Mouse (Mus musculus) liver, embryonic 11.5 days (tissue): ENCODE data around the gene Naip5. TPM values are rescaled to one million over a fixed set of nuclear protein-coding genes. Genes with fewer than 3 reads are reported as not detected.
"Not testable (repeated sequence)": the region's sequence is repeated elsewhere in the genome, so short reads cannot be mapped to it uniquely, and the experiment has no call there.

ENCODE experiments used
- ATAC-seq: fragments of 200-750 bp; cut with Nextera tagmentation; replicated peaks from 2 replicates; pipeline ENCODE4 v1.8.0; 2017; ENCODE audit warnings: moderate number of reproducible peaks, mild to moderate bottlenecking, moderate TSS enrichment, moderate library complexity; ENCODE audit not compliant: low FRiP score
- DNase-seq: peaks from one replicate; pipeline ENCODE4 v3.0.0-alpha.2; 2017; ENCODE audit warnings: low spot score
- H3K27ac ChIP-seq: fragments of 300-500 bp; sonication (generic); 2 replicates; pipeline ENCODE4 v1.5.1; 2014; ENCODE audit warnings: mild to moderate bottlenecking, low read depth, low read length, control low read depth
- H3K27me3 ChIP-seq: fragments of 300-500 bp; sonication (generic); replicated peaks from 2 replicates; pipeline ENCODE4 v1.6.1; 2014; ENCODE audit warnings: low read length, mixed read lengths; ENCODE audit not compliant: control insufficient read depth, insufficient read depth
- H3K36me3 ChIP-seq: fragments of 300-500 bp; sonication (generic); 2 replicates; pipeline ENCODE4 v1.6.1; 2014; ENCODE audit warnings: mild to moderate bottlenecking, low read length, moderate library complexity, mixed read lengths; ENCODE audit not compliant: control insufficient read depth, insufficient read depth
- H3K4me1 ChIP-seq: fragments of 300-500 bp; sonication (generic); replicated peaks from 2 replicates; pipeline ENCODE4 v1.6.1; 2014; ENCODE audit warnings: low read length, mixed read lengths; ENCODE audit not compliant: control insufficient read depth, insufficient read depth
- H3K4me2 ChIP-seq: fragments of 300-500 bp; sonication (generic); 2 replicates; pipeline ENCODE4 v1.6.1; 2014; ENCODE audit warnings: mild to moderate bottlenecking, control low read depth, moderate library complexity
- H3K4me3 ChIP-seq: fragments of 300-500 bp; sonication (generic); 2 replicates; pipeline ENCODE4 v1.5.1; 2014; ENCODE audit warnings: low read depth, low read length, control low read depth
- H3K9ac ChIP-seq: fragments of 300-500 bp; sonication (generic); 2 replicates; pipeline ENCODE4 v1.6.1; 2014; ENCODE audit warnings: low read depth, low read length, control low read depth
- H3K9me3 ChIP-seq: fragments of 300-500 bp; sonication (generic); 2 replicates; pipeline ENCODE4 v1.6.1; 2016; ENCODE audit warnings: low read length, inconsistent platforms, mixed read lengths; ENCODE audit not compliant: control insufficient read depth
- WGBS: fragments of 180-500 bp; shearing (Covaris S2); extraction: QIAGEN DNeasy Blood & Tissue Kit; methylation state at CpG from one replicate; pipeline ENCODE4 v1.1.7; 2014; 5-methylcytosine and 5-hydroxymethylcytosine counted together
- polyA plus RNA-seq: library from polyadenylated mRNA; unstranded; fragments of >200 nt; fragmentation: Nextera tagmentation; extraction: Ambion mirVana; gene quantifications from 2 replicates; pipeline ENCODE4 v1.2.1, GENCODE M21; 2014

Gene Naip5
- polyA plus RNA-seq, 1 experiment from 2014 or later = 0.53 TPM

DNA sequence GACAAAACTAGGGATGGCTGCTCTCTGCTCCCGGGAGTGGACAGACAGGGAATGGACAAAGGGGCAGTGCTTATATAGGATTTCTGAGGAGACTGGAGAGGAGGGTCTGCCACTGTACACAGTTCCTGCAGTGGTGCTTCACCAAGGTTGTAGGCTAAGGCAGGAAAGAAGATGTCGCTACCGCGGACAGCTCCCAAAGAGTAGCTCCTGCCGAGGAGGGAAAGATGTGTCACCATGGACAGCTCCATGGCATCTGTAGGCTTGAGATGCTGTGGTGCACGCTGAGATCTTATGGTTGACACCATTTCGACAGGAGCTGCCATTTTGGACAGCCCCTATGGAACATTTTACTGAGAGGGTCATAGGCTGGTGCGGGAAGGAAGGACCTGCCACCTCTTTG is 35.6 kb downstream of the Naip5 start:
- no peaks in the 10 kb centered on the region for H3K9me3 ChIP-seq
- H3K36me3 ChIP-seq = no peaks in the 10 kb centered on the region
- H3K9ac ChIP-seq = no peak overlapping the region
- ATAC-seq (no peak), DNase-seq (peak; percentile 64)
- no peak overlapping the region for H3K4me3 ChIP-seq
- no peak overlapping the region for H3K4me2 ChIP-seq
- WGBS = 19% methylated on average over 8 of the region's 8 CpGs
- H3K4me1 ChIP-seq = no peaks in the 10 kb centered on the region
- no peaks in the 10 kb centered on the region for H3K27me3 ChIP-seq
- no peak overlapping the region for H3K27ac ChIP-seq

DNA sequence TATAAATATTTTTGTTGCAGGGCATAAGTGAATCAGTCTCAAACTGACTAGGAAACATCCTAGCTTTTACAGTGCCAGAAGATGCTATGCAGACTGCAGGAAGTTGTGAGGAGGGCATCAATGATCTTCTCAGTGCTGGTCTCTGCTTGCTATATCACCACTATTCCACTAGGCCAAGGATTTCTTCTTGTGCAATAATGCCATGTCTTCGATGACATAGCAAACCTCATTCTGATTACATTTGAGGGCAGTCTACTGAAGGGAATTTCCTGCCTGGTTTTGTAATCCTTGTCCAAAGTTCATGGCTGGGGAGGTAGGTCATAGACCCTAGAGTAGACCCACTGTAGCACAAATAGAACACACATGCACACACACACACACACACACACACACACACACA is 42.8 kb downstream of the Naip5 start:
- ATAC-seq = no peak
- Histone ChIP-seq H3K9me3 (no peaks in the 10 kb centered on the region), H3K4me2 (no peak overlapping the region), H3K27me3 (no peaks in the 10 kb centered on the region), H3K36me3 (no peaks in the 10 kb centered on the region), H3K4me3 (no peak overlapping the region), H3K4me1 (no peaks in the 10 kb centered on the region; the same call in 1 of the 2 replicates), H3K9ac (no peak overlapping the region), H3K27ac (no peak overlapping the region)
- no peak for DNase-seq
- WGBS = 63% methylated on average over 1 of the region's 1 CpGs

DNA sequence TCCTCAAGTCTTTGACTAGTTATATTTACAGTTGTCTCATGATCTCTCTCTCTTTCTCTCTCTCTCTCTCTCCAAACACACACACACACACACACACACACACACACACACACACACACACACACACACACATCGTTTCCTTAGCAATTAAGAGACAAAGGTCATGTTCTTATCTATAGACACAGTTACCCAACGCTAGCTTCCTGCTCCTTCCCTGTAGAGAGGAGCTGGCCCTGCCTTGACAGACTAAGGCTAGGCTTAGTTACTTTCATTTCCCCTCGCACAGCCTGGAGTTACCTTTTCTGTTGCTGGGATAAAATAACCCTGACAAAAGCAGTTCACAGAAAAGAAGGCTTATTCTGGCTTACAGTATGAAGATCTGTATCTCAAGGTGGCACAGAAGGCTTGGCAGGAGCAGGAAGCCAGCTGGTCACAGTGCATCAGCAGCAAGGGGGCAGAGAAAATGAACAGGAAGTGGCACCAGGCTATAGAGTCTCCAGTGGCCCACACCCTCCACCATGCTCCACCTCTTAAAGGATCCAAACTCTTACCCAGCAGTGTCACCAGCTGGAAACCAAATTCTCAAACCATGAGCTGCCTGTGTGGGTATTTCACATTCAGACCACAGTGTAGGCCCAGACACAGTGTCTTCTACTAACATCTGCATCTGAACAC is 44.3 kb downstream of the Naip5 start, which contains the start of gene Naip2:
Gene Naip2 (minus strand): TSS at position 434 of the 675 bp plus-strand sequence.
- ATAC-seq (peak; percentile 82), DNase-seq (peak; percentile 32)
- peak within 1 kb of the TSS; percentile 26 for H3K27ac ChIP-seq
- H3K4me3 ChIP-seq = peak within 1 kb of the TSS; percentile 10
- H3K4me1 ChIP-seq, H3K9ac ChIP-seq, H3K27me3 ChIP-seq, H3K9me3 ChIP-seq, H3K36me3 ChIP-seq: not testable (repeated sequence)
- WGBS = 25% methylated on average over 3 of the region's 3 CpGs
- H3K4me2 ChIP-seq = peak within 1 kb of the TSS; percentile 49

DNA sequence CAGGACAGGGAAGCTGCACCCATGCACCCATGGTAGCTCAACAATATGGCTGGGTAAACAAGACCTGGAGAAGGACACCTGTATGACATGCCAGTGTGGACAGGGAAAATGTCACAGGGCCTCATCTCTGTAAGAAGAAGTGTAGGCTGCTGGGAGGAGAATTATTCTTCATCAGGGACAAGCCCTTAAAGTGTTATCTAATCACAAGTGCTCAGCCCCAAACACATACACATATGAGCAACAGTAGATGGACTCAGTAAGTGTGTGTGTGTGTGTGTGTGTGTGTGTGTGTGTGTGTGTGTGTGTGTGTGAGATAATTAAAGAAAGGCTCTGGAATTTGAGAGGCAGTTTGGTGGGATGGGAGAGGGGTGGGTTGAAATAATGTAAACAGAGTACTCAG is 45.3 kb downstream of the Naip5 start:
- H3K27ac ChIP-seq = no peak overlapping the region

DNA sequence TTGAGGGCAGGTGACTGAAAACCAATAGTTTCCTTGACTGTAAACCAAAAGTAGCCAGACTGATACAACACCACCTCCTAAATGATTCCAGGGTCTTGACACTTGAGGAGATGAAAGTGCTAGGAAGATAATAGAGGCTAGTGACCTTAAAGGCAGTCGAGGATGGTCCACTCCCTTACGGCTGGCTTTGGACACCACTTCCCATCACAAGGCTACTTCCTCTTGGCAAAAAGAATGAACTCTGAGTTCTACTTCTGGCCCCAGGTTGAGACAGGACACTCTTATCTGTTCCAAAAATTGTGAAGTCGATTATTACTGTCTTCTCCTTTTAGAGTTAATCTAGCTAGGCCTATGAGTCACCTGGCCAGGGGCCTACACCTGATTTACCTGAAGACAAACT is 50.7 kb downstream of the Naip5 start:
- WGBS = 72% methylated on average over 3 of the region's 3 CpGs
- H3K4me2 ChIP-seq = no peak overlapping the region

More for the DNA sequence above, 45.3 kb downstream of the Naip5 start:
- ATAC-seq (peak; percentile 53), DNase-seq (no peak)
- Histone ChIP-seq H3K4me2 (peak overlapping the region; percentile 49), H3K9me3 (no peaks in the 10 kb centered on the region), H3K27me3 (no peaks in the 10 kb centered on the region), H3K9ac (no peak overlapping the region), H3K36me3 (no peaks in the 10 kb centered on the region), H3K4me1 (no peaks in the 10 kb centered on the region; the same call in 1 of the 2 replicates), H3K4me3 (no peak overlapping the region)

DNA sequence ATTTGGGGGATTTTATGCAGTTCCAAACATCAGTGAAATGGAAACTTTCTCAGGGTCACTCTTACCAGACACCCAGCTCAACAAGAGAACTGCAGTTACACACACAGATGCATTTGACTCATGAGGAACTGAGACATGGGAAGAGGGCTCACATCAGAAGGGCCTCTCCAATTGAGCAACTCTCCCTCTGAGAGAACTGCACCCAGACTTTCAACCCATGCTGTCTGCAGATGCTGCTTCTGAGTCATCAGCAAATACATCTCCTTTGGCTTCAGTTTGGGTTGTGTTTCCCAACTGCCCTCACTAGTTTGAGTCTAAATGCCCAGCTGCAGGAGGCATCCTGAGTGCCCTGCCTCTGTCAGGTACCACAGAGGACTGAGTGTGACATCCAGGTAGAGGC is 63.0 kb downstream of the Naip5 start:
- H3K4me1 ChIP-seq, H3K4me2 ChIP-seq, H3K9ac ChIP-seq, H3K9me3 ChIP-seq, H3K27ac ChIP-seq, H3K4me3 ChIP-seq, H3K27me3 ChIP-seq, ATAC-seq, H3K36me3 ChIP-seq, DNase-seq: not testable (repeated sequence)

More for the DNA sequence above, 50.7 kb downstream of the Naip5 start:
- DNase-seq (no peak), ATAC-seq (no peak)
- Histone ChIP-seq H3K36me3 (no peaks in the 10 kb centered on the region), H3K4me3 (no peak overlapping the region), H3K9me3 (no peaks in the 10 kb centered on the region), H3K4me1 (no peaks in the 10 kb centered on the region), H3K27ac (no peak overlapping the region), H3K9ac (no peak overlapping the region), H3K27me3 (no peaks in the 10 kb centered on the region)

DNA sequence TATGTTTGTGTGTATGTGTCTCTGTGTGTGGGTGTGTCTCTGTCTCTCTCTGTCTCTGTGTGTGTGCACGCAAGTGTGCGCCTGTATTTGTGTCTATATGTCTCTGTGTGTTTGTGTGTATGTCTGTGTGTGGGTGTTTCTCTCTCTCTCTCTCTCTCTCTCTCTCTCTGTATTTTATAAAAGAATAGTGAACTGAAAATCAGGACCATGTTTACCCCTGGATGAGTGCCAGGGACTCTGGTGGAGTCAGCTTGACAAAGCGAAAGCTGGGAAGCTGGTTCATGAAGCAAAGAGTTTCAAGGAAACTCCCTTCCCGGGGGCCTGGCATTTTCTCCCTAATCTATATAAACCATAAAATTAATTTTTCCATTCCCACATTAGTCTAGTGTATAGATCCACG is 71.8 kb downstream of the Naip5 start:
- H3K4me3 ChIP-seq, H3K4me2 ChIP-seq, ATAC-seq, H3K27ac ChIP-seq, H3K4me1 ChIP-seq, H3K9ac ChIP-seq, H3K36me3 ChIP-seq, DNase-seq, H3K27me3 ChIP-seq, H3K9me3 ChIP-seq: not testable (repeated sequence)
- WGBS = 91% methylated on average over 3 of the region's 5 CpGs

DNA sequence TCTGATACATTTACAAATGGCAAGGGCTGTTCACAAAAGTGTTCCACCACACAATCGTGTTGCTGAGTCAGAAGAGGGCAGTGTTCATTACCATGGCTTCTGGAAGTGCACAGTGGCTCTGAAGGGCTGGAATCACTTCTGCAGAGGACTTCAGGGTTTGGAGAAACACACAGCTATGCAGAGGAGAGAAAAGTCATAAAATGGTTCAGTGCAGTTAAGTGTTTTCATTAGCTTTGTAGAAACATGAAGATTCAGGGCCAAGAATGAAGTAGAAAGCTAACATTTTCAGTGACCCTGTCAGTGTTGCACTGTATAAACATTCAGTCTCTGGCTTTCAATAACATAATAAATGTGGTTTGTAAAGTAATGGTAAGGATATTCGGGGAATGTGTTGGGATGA is 79.7 kb downstream of the Naip5 start:
- DNase-seq, H3K27me3 ChIP-seq, H3K9ac ChIP-seq, H3K36me3 ChIP-seq, H3K9me3 ChIP-seq, H3K4me3 ChIP-seq, H3K4me1 ChIP-seq, H3K4me2 ChIP-seq, ATAC-seq, H3K27ac ChIP-seq: not testable (repeated sequence)
- 67% methylated on average over 2 of the region's 2 CpGs for WGBS

DNA sequence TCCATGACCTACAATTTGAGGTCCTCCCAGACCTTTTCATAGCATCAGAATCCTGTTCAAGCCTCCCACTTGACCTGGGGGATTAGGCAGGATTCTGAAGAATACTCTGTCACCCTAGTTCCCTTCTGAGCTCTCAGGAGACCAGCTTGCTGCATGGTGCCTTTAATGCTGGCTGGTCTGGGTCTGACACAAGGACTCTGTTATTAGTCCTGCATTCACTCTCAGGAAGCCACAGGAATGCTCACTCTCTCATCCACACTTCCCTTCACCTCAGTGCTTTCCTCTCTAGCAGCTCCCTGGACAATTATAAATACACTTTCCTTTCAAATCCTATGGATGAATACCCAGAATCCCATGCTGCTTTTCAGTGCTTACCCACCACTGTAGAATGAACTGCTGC is 83.7 kb downstream of the Naip5 start:
- not testable (repeated sequence) for H3K36me3 ChIP-seq, H3K4me3 ChIP-seq, DNase-seq, ATAC-seq, H3K9ac ChIP-seq, H3K9me3 ChIP-seq, H3K27ac ChIP-seq, H3K27me3 ChIP-seq, H3K4me1 ChIP-seq, H3K4me2 ChIP-seq
